Mouse (Mus musculus) cortical plate, adult 2 months (tissue): Measurements from ENCODE around the gene Trim10.

Experiments
- CTCF ChIP-seq: fragments of 200-500 bp; IDR thresholded peaks from 2 replicates; pipeline ENCODE4 v1.5.1; 2011; ENCODE audit warnings: mild to moderate bottlenecking, control low read depth, low read length; ENCODE audit not compliant: insufficient read depth; ENCODE audit errors: extremely low read depth
- POLR2A ChIP-seq: fragments of 200-500 bp; IDR thresholded peaks from 2 replicates; pipeline ENCODE4 v1.6.1; 2011; ENCODE audit warnings: mild to moderate bottlenecking, low read length, control low read depth; ENCODE audit not compliant: insufficient read depth; ENCODE audit errors: extremely low read depth

- TF ChIP-seq POLR2A (no peak), CTCF (no peak)
These were observed 54.1 kb downstream of the Trim10 start for GRCm38 (mm10) chr17:36923491-36923890.
